ENCODE assay signal across 22 mouse cellular contexts in genomic region chr3:61849317-61849716, GRCm38 (mm10).
"Had no signal": no experiment of that assay in that cellular context is flagged by ENCODE, and none has a peak within 500 bp of the region (broad histone marks: within the 10 kb centered on the region; RNA-seq: fewer than 3 reads in every experiment).

No protein-coding gene starts in this region.

- H3K36me3 ChIP-seq: limb, embryonic 10.5 days; limb, embryonic 13.5 days; liver, embryonic 12.5 days; liver, embryonic 15.5 days; lung, embryonic 15.5 days; midbrain, embryonic 10.5 days; midbrain, embryonic 13.5 days; neural tube, embryonic 13.5 days had no signal

- H3K9me3 ChIP-seq: limb, embryonic 10.5 days; limb, embryonic 13.5 days; liver, embryonic 12.5 days; liver, embryonic 15.5 days; lung, embryonic 15.5 days; megakaryocyte, embryonic 14.5 days; midbrain, embryonic 10.5 days; midbrain, embryonic 13.5 days; neural tube, embryonic 13.5 days had no signal

- H3K27me3 ChIP-seq: limb, embryonic 13.5 days; liver, embryonic 12.5 days; liver, embryonic 15.5 days; lung, embryonic 15.5 days; megakaryocyte, embryonic 14.5 days; midbrain, embryonic 13.5 days; neural tube, embryonic 13.5 days had no signal

- H3K4me2 ChIP-seq: limb, embryonic 13.5 days; liver, embryonic 12.5 days; liver, embryonic 15.5 days; lung, embryonic 15.5 days; midbrain, embryonic 13.5 days; neural tube, embryonic 13.5 days had no signal

- H3K4me1 ChIP-seq: limb, embryonic 10.5 days; limb, embryonic 13.5 days; liver, embryonic 12.5 days; liver, embryonic 15.5 days; lung, embryonic 15.5 days; megakaryocyte, embryonic 14.5 days; midbrain, embryonic 10.5 days; neural tube, embryonic 13.5 days had no signal

- H3K4me3 ChIP-seq: layer of hippocampus, adult 2 months; limb, embryonic 10.5 days; limb, embryonic 13.5 days; liver, embryonic 12.5 days; liver, embryonic 15.5 days; lung, embryonic 15.5 days; megakaryocyte, embryonic 14.5 days; midbrain, embryonic 10.5 days; midbrain, embryonic 13.5 days; myocyte; neural tube, embryonic 13.5 days had no signal

- H3K27ac ChIP-seq: layer of hippocampus, adult 2 months; limb, embryonic 10.5 days; limb, embryonic 13.5 days; liver, embryonic 12.5 days; liver, embryonic 15.5 days; lung, embryonic 15.5 days; midbrain, embryonic 10.5 days; midbrain, embryonic 13.5 days; neural tube, embryonic 13.5 days had no signal

- DNase-seq: kidney, adult 9 months; kidney, postnatal 14 days; kidney, postnatal 4 days; layer of hippocampus, adult 9-11 months; liver; lung, adult 18-20 months; lung, postnatal 10 days; lung, postnatal 36 days; thymus, adult 18-20 months; thymus, postnatal 36 days had no signal

- H3K9ac ChIP-seq: limb, embryonic 13.5 days; liver, embryonic 12.5 days; liver, embryonic 15.5 days; lung, embryonic 15.5 days; midbrain, embryonic 13.5 days; neural tube, embryonic 13.5 days had no signal

- ATAC-seq: liver, embryonic 12.5 days; midbrain, embryonic 13.5 days; midbrain, embryonic 16.5 days had no signal
